Mouse (Mus musculus): Measurements from ENCODE around the gene Ccdc157.

Gene Ccdc157

DNA sequence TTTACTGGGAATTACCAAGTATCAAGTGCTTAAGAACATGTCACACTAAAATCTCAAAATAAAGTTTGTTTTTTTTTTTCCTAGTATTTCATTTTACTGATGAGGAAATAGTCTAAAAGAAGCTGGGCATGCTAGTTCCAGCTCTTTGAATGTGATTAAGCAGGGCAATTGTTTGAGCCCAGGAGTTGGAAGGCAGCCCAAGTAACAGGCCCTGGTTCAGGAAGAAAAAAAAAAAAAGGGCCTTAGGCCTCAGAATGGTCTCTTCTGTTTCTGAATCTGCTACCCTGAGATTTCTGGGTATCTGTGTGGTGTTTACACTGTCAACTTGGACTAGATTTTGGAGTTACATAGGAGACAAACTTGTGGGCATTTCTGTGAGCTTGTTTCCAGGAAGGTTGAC lies 23.4 kb upstream of the Ccdc157 start:
- no peak for DNase-seq (ENCODE audit: low spot score)

GRCm38 (mm10) chr11:4182061-4182460 lies 22.0 kb upstream of the Ccdc157 start:
- no peak for DNase-seq (ENCODE audit: low spot score)

GRCm38 (mm10) chr11:4177716-4178115 lies 17.6 kb upstream of the Ccdc157 start:
- DNase-seq (ENCODE audit: low spot score) = no peak

DNA sequence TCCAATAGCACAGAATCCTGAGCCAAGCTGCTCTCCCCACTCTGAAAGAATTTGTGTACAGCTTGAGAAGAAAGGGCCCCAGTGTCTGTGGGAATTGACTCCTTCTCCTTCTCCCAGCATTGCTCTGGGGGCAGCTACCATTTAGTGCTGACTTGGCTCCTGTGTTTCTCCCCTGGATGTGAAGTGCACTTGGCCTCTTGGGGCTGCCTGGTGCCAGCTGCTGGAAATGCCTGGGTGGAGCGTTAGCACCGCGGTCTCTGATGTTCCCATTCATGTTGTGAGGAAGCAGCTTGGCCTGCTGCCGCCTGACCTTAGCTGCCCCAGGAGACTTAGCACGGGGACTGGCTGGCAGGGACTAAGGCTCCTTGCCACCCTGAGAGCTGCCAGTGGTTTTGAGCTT lies 14.5 kb upstream of the Ccdc157 start:
- no peak for DNase-seq (ENCODE audit: low spot score)

DNA sequence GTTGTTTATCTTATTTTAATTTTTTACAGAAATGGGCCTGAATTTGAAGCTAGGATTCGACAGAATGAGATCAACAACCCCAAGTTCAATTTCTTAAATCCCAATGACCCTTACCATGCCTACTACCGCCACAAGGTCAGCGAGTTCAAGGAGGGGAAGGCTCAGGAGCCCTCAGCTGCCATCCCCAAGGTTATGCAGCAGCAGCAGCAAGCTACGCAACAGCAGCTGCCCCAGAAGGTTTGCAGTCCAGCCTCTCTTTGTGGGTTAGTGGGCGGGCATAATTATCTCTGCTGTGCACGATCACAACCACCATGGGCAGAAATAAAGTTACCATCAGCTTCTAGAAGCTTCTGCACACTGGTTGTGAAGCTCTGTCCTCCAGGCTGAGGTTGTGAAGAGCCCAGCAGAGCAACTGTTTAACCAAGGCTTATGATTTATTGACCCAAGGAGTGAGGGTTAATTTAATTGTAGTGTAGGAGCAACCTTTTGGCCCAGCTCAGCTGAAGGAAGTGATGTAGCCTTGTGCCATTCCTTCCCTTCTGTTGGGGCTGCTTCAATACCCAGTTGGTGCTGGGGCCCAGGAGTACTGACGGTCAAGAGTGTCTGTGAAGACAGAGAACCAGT lies 6.5 kb upstream of the Ccdc157 start:
- DNase-seq (ENCODE audit: low spot score) = no peak

GRCm38 (mm10) chr11:4164701-4165100 lies 4.6 kb upstream of the Ccdc157 start:
- DNase-seq (ENCODE audit: low spot score) = no peak

DNA sequence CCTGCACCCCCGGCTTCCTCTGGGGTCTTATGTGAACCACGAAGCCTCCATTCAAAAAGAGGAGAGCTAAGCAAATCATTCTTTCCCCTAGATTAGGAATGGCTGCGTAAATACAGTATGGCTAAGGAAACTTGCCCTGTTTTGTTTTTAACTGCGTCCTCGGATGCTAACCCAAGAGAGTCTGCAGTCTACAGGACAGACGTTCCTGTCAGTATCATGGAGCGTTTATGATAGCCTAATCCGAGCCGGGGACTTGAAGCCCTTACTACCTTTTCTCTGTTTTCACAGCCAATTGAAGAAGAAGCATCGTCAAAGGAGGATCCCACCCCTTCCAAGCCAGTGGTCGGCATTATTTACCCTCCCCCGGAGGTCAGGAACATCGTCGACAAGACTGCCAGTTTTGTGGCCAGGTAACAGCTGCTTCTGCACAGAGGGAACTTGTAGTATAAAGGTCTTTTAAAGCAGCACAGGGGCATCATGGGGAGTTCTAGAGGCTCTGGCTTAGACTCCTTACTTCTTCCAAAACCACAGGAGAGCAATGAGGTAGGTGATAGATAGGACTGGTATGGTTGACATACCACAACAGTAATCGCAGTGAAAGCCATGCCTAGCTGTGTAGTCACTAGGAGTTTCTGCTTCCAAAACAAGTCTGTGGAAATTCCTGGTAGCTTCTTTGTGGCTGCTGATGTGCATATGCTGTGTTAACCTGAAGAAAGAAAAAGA lies 826 bp upstream of the Ccdc157 start:
- DNase-seq (ENCODE audit: low spot score) = no peak

DNA sequence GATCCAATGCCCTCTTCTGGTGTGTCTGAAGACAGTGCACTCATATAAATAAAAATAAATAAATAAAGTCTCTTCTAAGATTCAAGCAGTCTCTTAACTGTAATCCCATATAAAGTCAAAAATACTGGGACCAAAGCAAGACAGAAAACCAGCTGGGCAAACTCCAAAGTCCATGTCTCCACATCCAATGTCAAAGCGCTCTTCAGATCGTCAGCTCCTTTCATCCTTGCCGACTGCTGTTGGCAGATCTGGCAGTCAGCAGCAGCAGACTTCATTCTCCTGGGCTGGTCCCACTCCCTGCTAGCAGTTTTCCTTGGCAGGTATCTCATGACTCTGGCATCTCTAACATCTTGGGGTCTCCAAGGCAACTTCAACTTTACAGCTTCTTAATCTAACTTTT lies 1.4 kb downstream of the Ccdc157 start:
- no peak for DNase-seq (ENCODE audit: low spot score)

- DNase-seq (ENCODE audit: low spot score) = no peak
Observed at GRCm38 (mm10) chr11:4155641-4156040, 4.5 kb downstream of the Ccdc157 start.

DNA sequence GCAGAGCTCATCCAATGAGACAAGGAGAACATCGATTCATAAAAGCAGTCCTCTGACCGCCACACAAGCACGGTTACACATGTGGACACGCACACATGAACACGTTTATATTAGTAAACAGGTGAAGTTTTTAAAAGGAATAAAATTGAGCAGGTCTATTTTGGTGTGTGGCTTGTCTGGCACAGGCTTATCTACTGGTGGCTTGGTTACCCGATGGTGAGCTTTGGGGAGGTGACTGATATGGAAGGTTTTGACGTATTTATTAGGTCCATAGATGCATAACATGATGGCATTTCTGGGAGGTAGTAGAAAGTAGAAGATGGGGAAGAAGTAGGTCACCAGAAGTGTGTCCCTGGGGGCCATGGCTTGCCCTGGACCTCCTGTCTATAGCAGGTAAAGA lies 6.4 kb downstream of the Ccdc157 start:
- no peak for DNase-seq (ENCODE audit: low spot score)

- DNase-seq (ENCODE audit: low spot score) = no peak
Observed at GRCm38 (mm10) chr11:4149886-4150285, 10.2 kb downstream of the Ccdc157 start.

DNA sequence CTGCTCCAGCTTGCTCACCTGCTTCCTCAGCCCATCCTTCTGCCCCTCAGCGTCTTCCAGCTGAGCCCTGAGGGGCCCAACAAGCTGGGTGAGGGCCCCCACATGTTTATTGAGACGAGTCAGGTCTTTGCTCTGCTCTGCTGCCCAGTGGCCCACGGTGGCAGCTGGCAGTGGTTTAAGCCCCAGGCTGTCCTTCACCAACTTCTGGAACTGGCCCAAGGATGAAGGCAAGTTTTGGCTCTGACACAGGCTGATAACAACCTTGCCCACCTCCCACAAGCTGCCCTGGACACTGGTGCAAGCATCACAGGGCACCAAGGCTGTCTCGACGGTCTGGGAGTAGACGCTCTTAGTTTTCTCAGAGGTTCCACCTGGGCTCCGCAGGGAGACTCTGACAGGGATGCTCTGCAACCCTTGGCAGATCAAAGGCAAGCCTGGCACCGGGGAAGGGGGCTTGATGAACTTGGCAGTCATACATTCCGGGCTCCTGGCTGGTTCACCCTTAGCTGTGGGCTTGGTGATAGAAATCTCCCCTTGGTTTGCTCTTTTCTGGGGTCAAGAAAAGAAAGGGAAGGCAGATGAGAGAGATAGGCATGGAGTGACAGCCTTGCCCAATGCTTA lies 11.4 kb downstream of the Ccdc157 start:
- DNase-seq (ENCODE audit: low spot score) = no peak

DNA sequence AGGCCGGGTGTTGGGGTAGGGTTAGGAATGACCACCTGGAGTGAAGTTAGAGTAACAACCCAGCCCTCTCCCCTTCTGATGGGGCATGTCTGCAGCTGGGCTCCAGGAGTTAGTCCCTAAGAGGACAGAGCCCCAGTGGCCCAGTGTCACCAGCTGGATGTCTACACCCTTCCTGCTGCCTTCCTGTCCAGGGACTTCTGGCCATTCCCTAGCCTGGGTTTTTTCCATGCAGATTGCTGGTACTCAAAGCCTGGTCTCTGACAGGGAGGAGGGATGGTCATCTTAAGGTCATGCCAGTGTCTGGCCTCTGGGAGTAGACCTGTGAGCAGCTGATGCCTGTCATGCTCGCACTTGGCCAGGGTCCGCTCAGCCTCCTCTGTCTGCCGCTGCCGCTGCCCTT lies 12.0 kb downstream of the Ccdc157 start:
- no peak for DNase-seq (ENCODE audit: low spot score)

DNA sequence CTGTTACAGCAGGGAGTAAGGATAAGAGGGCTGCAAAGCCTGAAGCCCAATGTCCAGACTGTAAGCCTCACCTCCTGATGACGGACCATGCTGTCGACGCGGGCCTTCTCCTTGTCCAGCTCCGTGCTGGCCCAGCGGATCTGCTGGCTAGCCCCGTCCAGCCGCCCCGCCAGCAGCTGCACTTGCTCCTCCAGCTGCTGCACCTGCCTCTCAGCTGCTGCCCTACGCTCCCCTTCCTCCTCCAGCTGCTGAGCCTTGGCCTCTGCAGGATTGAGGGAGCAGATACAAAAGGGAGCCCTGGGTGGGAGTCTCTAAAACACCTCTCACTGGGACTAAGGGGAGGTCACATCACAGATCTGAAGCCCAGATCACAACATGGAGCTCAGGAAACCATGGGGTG lies 13.0 kb downstream of the Ccdc157 start:
- no peak for DNase-seq (ENCODE audit: low spot score)

- no peak for DNase-seq (ENCODE audit: low spot score)
Observed at GRCm38 (mm10) chr11:4146381-4146780, 13.7 kb downstream of the Ccdc157 start.

GRCm38 (mm10) chr11:4143281-4144062 lies 16.6 kb downstream of the Ccdc157 start:
- no peak for DNase-seq (ENCODE audit: low spot score)

DNA sequence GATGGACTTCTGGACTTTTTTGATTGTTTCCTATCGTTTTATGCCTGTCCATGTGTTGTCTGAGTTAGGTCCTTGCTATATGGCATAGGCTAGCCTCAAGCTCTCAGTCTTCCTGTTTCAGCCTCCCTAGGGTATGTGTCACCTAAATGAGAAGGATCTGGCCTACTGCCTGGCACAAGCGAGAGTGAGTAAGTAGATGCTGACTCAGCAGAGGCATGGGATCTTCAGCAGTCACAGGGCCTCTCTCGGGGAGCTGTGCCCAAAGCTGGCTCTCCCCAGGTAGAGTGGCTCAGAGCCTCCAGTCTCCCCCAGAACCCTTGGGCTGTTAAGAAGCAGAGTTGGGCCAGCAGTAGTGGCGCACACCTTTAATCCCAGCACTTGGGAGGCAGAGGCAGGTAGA lies 17.7 kb downstream of the Ccdc157 start:
- no peak for DNase-seq (ENCODE audit: low spot score)

DNA sequence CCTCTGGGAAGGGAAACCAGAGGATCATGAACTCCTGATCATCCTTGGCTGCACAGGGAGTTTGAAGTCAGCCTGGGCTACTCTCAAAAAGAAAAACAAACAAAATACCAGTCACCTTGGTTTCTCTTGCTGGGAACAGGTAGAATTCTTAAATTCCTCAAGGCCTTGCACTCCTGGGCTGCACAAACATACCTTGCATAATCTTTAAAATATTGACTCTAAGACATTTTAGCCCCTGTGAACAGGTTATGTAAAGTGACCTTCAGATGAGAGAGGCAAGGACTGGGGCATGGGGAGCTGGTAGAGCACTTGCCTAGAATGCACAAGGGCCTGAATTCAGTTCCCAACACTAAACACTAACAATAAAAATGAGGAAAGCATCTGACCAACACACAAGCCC lies 18.6 kb downstream of the Ccdc157 start:
- no peak for DNase-seq (ENCODE audit: low spot score)

DNA sequence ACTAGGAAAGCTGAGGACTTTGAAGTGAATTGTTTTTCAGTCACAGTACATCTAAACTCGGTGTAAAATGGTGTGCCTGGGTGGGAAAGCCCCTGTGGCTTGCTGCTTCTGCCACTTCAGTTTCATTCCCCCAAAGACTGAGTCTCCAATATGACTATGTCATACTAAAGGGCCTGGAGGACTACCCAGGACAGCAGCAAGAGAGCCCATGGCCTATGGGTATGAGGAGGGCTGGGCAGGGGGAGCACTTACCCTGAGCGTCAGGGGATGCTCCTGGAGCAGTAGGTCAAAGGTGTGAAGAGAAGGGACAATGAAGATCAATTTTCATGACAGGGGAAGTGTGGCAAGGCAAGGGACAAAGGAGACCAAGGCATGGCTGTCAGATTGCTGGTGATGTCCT lies 21.1 kb downstream of the Ccdc157 start:
- no peak for DNase-seq (ENCODE audit: low spot score)

DNA sequence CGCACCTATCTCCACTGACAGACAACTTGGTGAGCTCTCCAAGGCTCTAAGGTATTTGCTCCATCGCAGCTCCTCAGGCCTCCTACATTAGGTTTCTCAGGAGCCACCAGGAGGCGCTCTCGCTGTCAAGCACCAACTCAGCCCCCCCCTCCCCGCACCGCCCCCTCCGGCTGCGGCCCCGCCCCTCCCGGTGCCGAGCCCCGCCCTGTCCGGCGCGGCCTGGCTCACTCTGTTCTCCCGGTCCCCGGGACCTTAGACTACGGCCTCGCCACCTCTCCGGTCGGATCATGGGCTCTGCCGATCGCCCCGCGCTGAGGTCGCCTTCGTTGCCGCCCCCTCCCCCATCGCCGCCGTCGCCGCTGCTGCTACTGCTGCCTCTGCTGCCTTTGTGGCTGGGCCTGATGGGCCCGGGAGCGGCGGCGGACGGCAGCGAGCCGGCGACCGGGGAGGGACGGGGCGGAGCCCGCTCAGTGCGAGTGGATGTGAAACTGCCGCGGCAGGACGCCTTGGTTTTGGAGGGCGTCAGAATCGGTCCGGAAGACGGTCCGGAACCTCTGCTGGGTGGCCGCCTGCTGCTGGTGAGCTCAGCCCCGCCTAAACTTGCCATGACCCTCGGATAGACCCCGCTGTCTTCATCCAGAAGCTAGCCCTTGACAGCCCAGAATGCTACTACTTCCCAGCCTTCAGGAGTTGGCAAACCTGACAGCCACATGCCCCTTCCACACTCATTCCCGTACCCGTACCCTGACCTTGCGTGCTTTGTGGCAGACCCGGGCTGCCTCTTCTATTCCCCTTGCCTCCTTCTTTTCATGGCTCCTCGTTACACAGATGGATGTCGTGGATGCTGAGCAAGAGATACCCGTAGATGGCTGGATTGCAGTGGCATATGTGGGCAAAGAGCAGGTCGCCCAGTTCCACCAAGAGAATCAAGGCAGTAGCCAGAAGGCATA lies 24.8 kb downstream of the Ccdc157 start, which contains the start of gene Rnf215:
TSS of gene Rnf215 (plus strand) at position 217 of the 950 bp plus-strand sequence.
- DNase-seq (ENCODE audit: low spot score) = peak; percentile 83

- no peak for DNase-seq (ENCODE audit: low spot score)
Observed at GRCm38 (mm10) chr11:4134400-4134799, 25.7 kb downstream of the Ccdc157 start.

GRCm38 (mm10) chr11:4133450-4133849 lies 26.6 kb downstream of the Ccdc157 start:
- no peak for DNase-seq (ENCODE audit: low spot score)

All from ovary, postnatal 14 days (tissue).